Mouse (Mus musculus): Measurements from ENCODE around the gene Acot1.

GRCm38 (mm10) chr12:83998341-83999107 lies 10.8 kb upstream of the Acot1 start:
- TF ChIP-seq CTCF (IDR thresholded peaks at IDR 0.05; ENCODE audit: low read depth) = no peak
- no peak for TF ChIP-seq EP300 (optimal IDR thresholded peaks at IDR 0.05)

Measured in stomach, postnatal 0 days (tissue).